Mouse (Mus musculus) liver, embryonic 15.5 days (tissue): ENCODE measurements around the gene Bsph1. TPM values are rescaled to one million over a fixed set of nuclear protein-coding genes. Genes with fewer than 3 reads are reported as not detected.
"Not testable (repeated sequence)": the region's sequence is repeated elsewhere in the genome, so short reads cannot be mapped to it uniquely, and the experiment has no call there.

Experiments
- ATAC-seq: fragments of 200-750 bp; cut with Nextera tagmentation; 2 replicates; pipeline ENCODE4 v1.8.0; 2017; ENCODE audit warnings: moderate number of reproducible peaks, mild to moderate bottlenecking, moderate library complexity; ENCODE audit not compliant: insufficient read depth
- H3K27ac ChIP-seq: fragments of 300-500 bp; sonication (generic); replicated peaks from 2 replicates; pipeline ENCODE4 v1.5.1; 2015; ENCODE audit warnings: mild to moderate bottlenecking, inconsistent platforms
- H3K27me3 ChIP-seq: fragments of 300-500 bp; sonication (generic); 2 replicates; pipeline ENCODE4 v1.6.1; 2015; ENCODE audit warnings: mild to moderate bottlenecking, inconsistent platforms
- H3K36me3 ChIP-seq: fragments of 300-500 bp; sonication (generic); replicated peaks from 2 replicates; pipeline ENCODE4 v1.6.1; 2015; ENCODE audit warnings: moderate library complexity, mild to moderate bottlenecking, inconsistent platforms
- H3K4me1 ChIP-seq: fragments of 300-500 bp; sonication (generic); replicated peaks from 2 replicates; pipeline ENCODE4 v1.6.1; 2015; ENCODE audit warnings: inconsistent platforms
- H3K4me2 ChIP-seq: fragments of 300-500 bp; sonication (generic); 2 replicates; pipeline ENCODE4 v1.6.1; 2015; ENCODE audit warnings: moderate library complexity, mild to moderate bottlenecking, inconsistent platforms
- H3K4me3 ChIP-seq: fragments of 300-500 bp; sonication (generic); replicated peaks from 2 replicates; pipeline ENCODE4 v1.5.1; 2015; ENCODE audit warnings: mild to moderate bottlenecking, inconsistent platforms
- H3K9ac ChIP-seq: fragments of 300-500 bp; sonication (generic); 2 replicates; pipeline ENCODE4 v1.6.1; 2015; ENCODE audit warnings: moderate library complexity, mild to moderate bottlenecking, inconsistent platforms
- H3K9me3 ChIP-seq: fragments of 300-500 bp; sonication (generic); replicated peaks from 2 replicates; pipeline ENCODE4 v1.6.1; 2016; ENCODE audit warnings: inconsistent platforms
- WGBS: fragments of 180-500 bp; shearing (Covaris S2); methylation state at CpG from one replicate; pipeline ENCODE4 v1.1.7; 2015; ENCODE audit warnings: mixed read lengths; ENCODE audit not compliant: insufficient replicate concordance; 5-methylcytosine and 5-hydroxymethylcytosine counted together
- polyA plus RNA-seq: library from polyadenylated mRNA; unstranded; fragments of >200 nt; fragmentation: Nextera tagmentation; extraction: Ambion mirVana; gene quantifications from 2 replicates; pipeline ENCODE4 v1.2.1, GENCODE M21; 2015

The Bsph1 gene
- polyA plus RNA-seq: not detected in 2 replicates

DNA sequence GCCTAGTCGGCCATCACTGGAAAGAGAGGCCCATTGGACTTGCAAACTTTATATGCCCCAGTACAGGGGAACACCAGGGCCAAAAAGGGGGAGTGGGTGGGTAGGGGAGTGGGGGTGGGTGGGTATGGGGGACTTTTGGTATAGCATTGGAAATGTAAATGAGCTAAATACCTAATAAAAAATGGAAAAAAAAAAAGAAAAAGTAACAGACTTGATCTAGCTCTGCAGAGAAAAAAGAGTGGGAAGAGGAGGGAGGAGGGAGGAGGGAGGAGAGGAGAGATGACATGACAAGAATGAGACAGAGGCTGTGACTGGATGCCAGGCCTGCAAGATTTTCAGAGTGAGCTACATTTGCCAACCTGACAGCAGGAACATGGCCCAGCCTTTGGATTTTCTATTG lies at the start of gene Bsph1:
Gene Bsph1, plus strand, starts transcription at position 301 of the 400 bp plus-strand sequence.
- not testable (repeated sequence) for H3K9ac ChIP-seq, H3K27ac ChIP-seq, H3K36me3 ChIP-seq, H3K4me3 ChIP-seq, H3K27me3 ChIP-seq, ATAC-seq, H3K4me2 ChIP-seq, H3K9me3 ChIP-seq, H3K4me1 ChIP-seq
- 36% methylated on average over 1 of the region's 1 CpGs for WGBS

DNA sequence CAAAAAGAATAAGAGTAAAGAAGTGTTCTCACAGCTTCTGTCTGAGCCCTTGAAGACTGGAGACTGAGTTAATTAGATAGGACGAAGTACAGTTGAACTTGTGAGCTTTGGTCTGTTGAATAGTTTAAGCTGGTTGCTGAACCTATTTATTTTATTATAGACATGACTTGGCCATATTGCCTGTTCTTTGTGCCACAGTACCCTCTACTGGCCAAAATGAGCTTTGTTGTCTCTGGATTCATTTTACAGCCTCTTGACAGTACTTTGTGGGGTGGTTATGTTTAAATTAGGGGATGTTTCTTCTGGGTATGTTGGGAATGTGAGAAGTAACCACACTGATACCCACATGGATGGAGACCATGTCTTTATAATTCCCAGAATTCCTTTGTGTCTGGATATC lies 60.9 kb downstream of the Bsph1 start:
- Histone ChIP-seq H3K4me1 (no peaks in the 10 kb centered on the region), H3K27ac (no peak overlapping the region), H3K36me3 (no peaks in the 10 kb centered on the region), H3K27me3 (no peaks in the 10 kb centered on the region), H3K4me3 (no peak overlapping the region), H3K9me3 (no peaks in the 10 kb centered on the region), H3K4me2 (no peak overlapping the region), H3K9ac (no peak overlapping the region)
- no peak for ATAC-seq
- 39% methylated on average over 1 of the region's 1 CpGs for WGBS

Other genes starting within 250 kb of the Bsph1 start
- gene Vmn1r89, start 237.8 kb upstream of the Bsph1 start, polyA plus RNA-seq: not detected in 2 replicates
- gene Lig1, start 173.6 kb upstream of the Bsph1 start, polyA plus RNA-seq: 86.4 and 94.8 TPM in 2 replicates
- gene Zswim9, start 172.1 kb upstream of the Bsph1 start, polyA plus RNA-seq: 1.9 and 2.3 TPM in 2 replicates
- gene Pla2g4c, start 126.2 kb upstream of the Bsph1 start, polyA plus RNA-seq: 1.5 and 1.8 TPM in 2 replicates
- not detected in 2 replicates for gene Cabp5, start 52.7 kb upstream of the Bsph1 start, polyA plus RNA-seq
- not detected in 2 replicates for gene Bsph2, start 120.2 kb downstream of the Bsph1 start, polyA plus RNA-seq
- 0.12 and 0.23 TPM in 2 replicates for gene Sult2a5, start 173.1 kb downstream of the Bsph1 start, polyA plus RNA-seq